Mouse (Mus musculus) liver, embryonic 14.5 days (tissue): Measurements from ENCODE around the gene Tbc1d4. TPM values are rescaled to one million over a fixed set of nuclear protein-coding genes. Genes with fewer than 3 reads are reported as not detected.

Experiments used
- ATAC-seq: fragments of 200-750 bp; cut with Nextera tagmentation; 2 replicates; pipeline ENCODE4 v1.8.0; 2017; ENCODE audit warnings: moderate number of reproducible peaks, mild to moderate bottlenecking, moderate library complexity; ENCODE audit not compliant: insufficient read depth
- DNase-seq, 3 experiments: peaks; one replicate each; pipeline ENCODE4 v3.0.0-alpha.2; 2012 to 2013; ENCODE audit warnings: low read depth in 3 of 3, low spot score in 3 of 3
- H3K27ac ChIP-seq: fragments of 300-500 bp; sonication (generic); 2 replicates; pipeline ENCODE4 v1.5.1; 2014; ENCODE audit warnings: moderate library complexity, mild to moderate bottlenecking, control low read depth, inconsistent platforms
- H3K27me3 ChIP-seq: fragments of 300-500 bp; sonication (generic); 2 replicates; pipeline ENCODE4 v1.6.1; 2014; ENCODE audit warnings: mild to moderate bottlenecking, low read length, moderate library complexity; ENCODE audit not compliant: control insufficient read depth, insufficient read depth
- H3K36me3 ChIP-seq: fragments of 300-500 bp; sonication (generic); replicated peaks from 2 replicates; pipeline ENCODE4 v1.6.1; 2014; ENCODE audit warnings: low read depth; ENCODE audit not compliant: control insufficient read depth, insufficient read depth
- H3K4me1 ChIP-seq, 2 experiments: fragments of 200-500 bp in 1 of 2; fragments of 300-500 bp in 1 of 2; sonication (generic) in 1 of 2; replicated peaks; 2 replicates each; pipeline ENCODE4 v1.6.1; 2012 to 2014; ENCODE audit warnings: antibody characterized with exemption in 1 of 2, inconsistent platforms in 1 of 2, low read length in 1 of 2; ENCODE audit not compliant: control insufficient read depth in 2 of 2, insufficient read depth in 2 of 2
- H3K4me2 ChIP-seq: fragments of 300-500 bp; sonication (generic); 2 replicates; pipeline ENCODE4 v1.6.1; 2014; ENCODE audit warnings: low read depth, mild to moderate bottlenecking, control low read depth, moderate library complexity
- H3K4me3 ChIP-seq, 2 experiments: fragments of 200-500 bp in 1 of 2; fragments of 300-500 bp in 1 of 2; sonication (generic) in 1 of 2; 2 replicates each; pipeline ENCODE4 v1.5.1; 2012 to 2014; ENCODE audit warnings: low read depth in 2 of 2, low read length in 2 of 2, mild to moderate bottlenecking in 2 of 2, control low read depth in 1 of 2, inconsistent platforms in 1 of 2, moderate library complexity in 1 of 2; ENCODE audit not compliant: insufficient read depth in 1 of 2
- H3K9ac ChIP-seq: fragments of 300-500 bp; sonication (generic); replicated peaks from 2 replicates; pipeline ENCODE4 v1.6.1; 2014; ENCODE audit warnings: mild to moderate bottlenecking, control low read depth, moderate library complexity
- H3K9me3 ChIP-seq: fragments of 300-500 bp; sonication (generic); 2 replicates; pipeline ENCODE4 v1.6.1; 2016; ENCODE audit warnings: low read length, mixed read lengths; ENCODE audit not compliant: control insufficient read depth
- CTCF ChIP-seq: IDR thresholded peaks from 2 replicates; pipeline ENCODE4 v1.5.1; 2016; ENCODE audit warnings: antibody characterized with exemption, low read depth, control low read depth
- EP300 ChIP-seq: IDR thresholded peaks from 2 replicates; pipeline ENCODE4 v1.6.1; 2016; ENCODE audit warnings: antibody characterized with exemption, low read depth
- WGBS: fragments of 180-500 bp; shearing (Covaris S2); extraction: QIAGEN DNeasy Blood & Tissue Kit; methylation state at CpG from one replicate; pipeline ENCODE4 v1.1.7; 2014; ENCODE audit not compliant: insufficient replicate concordance; 5-methylcytosine and 5-hydroxymethylcytosine counted together
- polyA plus RNA-seq, 2 experiments: library from polyadenylated mRNA; depleted of rRNA in 1 of 2; stranded (reverse) in 1 of 2; unstranded in 1 of 2; fragments of >200 nt; fragmentation: Nextera tagmentation in 1 of 2; extraction: Ambion mirVana in 1 of 2; gene quantifications; 2 replicates each; pipeline versions ENCODE4 v1.2.1 to v1.2.3; 2012 to 2014

Tbc1d4 gene
- polyA plus RNA-seq, 2 experiments, result 0.85 to 1.3 TPM

- H3K9ac ChIP-seq, result no peak overlapping the region
- no peak for TF ChIP-seq EP300
- no peak for TF ChIP-seq CTCF
- H3K36me3 ChIP-seq, result no peaks in the 10 kb centered on the region
- no peaks in the 10 kb centered on the region for H3K4me1 ChIP-seq
- ATAC-seq (no peak), DNase-seq (no peak)
- H3K27me3 ChIP-seq, result no peaks in the 10 kb centered on the region
- H3K27ac ChIP-seq, result no peak overlapping the region
- H3K9me3 ChIP-seq, result no peaks in the 10 kb centered on the region
- WGBS, result 54% methylated on average over 5 of the region's 5 CpGs
- H3K4me2 ChIP-seq, result no peak overlapping the region
- no peak overlapping the region for H3K4me3 ChIP-seq
These were observed 163.8 kb downstream of the Tbc1d4 start for GRCm38 (mm10) chr14:101445205-101445604.

- Histone ChIP-seq H3K27me3 (no peaks in the 10 kb centered on the region), H3K27ac (no peak overlapping the region), H3K9ac (no peak overlapping the region), H3K4me2 (no peak overlapping the region), H3K36me3 (no peaks in the 10 kb centered on the region), H3K4me3 (no peak overlapping the region), H3K9me3 (no peaks in the 10 kb centered on the region), H3K4me1 (no peaks in the 10 kb centered on the region)
- no peak for DNase-seq
- 71% methylated on average over 3 of the region's 3 CpGs for WGBS
- TF ChIP-seq EP300 (no peak), CTCF (no peak)
- ATAC-seq, result no peak
These were observed 171.1 kb downstream of the Tbc1d4 start for GRCm38 (mm10) chr14:101437925-101438324.

- DNase-seq (no peak), ATAC-seq (no peak)
- Histone ChIP-seq H3K4me3 (no peak overlapping the region), H3K36me3 (no peaks in the 10 kb centered on the region), H3K4me1 (no peaks in the 10 kb centered on the region), H3K27me3 (no peaks in the 10 kb centered on the region), H3K9me3 (no peaks in the 10 kb centered on the region), H3K4me2 (no peak overlapping the region), H3K27ac (no peak overlapping the region), H3K9ac (no peak overlapping the region)
- WGBS, result 69% methylated on average over 5 of the region's 5 CpGs
- TF ChIP-seq EP300 (no peak), CTCF (no peak)
These were observed 178.5 kb downstream of the Tbc1d4 start for GRCm38 (mm10) chr14:101430536-101430935.

- Histone ChIP-seq H3K4me2 (no peak overlapping the region), H3K36me3 (no peaks in the 10 kb centered on the region), H3K4me3 (no peak overlapping the region), H3K9me3 (no peaks in the 10 kb centered on the region), H3K4me1 (no peaks in the 10 kb centered on the region), H3K27me3 (no peaks in the 10 kb centered on the region), H3K27ac (no peak overlapping the region), H3K9ac (no peak overlapping the region)
- ATAC-seq (no peak), DNase-seq (no peak)
- no peak; the same call in 1 of the 2 replicates for TF ChIP-seq CTCF
- TF ChIP-seq EP300, result no peak
- 30% methylated on average over 3 of the region's 3 CpGs for WGBS
These were observed 180.0 kb downstream of the Tbc1d4 start for GRCm38 (mm10) chr14:101428805-101429516.

DNA sequence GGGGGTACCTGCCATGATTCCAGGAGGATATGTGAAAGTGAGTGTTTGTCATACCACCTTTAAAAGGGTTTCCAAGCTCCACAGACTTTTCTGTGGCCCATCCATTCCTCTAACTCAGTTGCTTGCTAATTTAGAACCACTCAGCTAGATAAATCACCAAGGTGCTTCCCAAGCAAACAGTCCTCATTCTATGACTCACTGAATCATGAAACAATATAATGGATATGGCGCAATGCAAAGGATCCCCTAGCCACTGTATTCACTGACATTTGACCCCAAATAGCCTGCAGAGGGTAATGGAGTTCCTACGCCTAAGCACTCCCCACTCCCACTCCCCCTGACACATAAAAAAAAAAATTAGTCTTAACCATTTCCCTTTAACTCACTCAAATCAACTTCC, 191.3 kb downstream of the Tbc1d4 start:
- H3K4me2 ChIP-seq, result no peak overlapping the region
- H3K4me3 ChIP-seq, result no peak overlapping the region
- no peaks in the 10 kb centered on the region for H3K4me1 ChIP-seq
- H3K9ac ChIP-seq, result no peak overlapping the region
- no peaks in the 10 kb centered on the region for H3K9me3 ChIP-seq
- no peaks in the 10 kb centered on the region for H3K27me3 ChIP-seq
- DNase-seq, result no peak
- no peaks in the 10 kb centered on the region for H3K36me3 ChIP-seq
- H3K27ac ChIP-seq, result no peak overlapping the region
- no peak for ATAC-seq
- TF ChIP-seq CTCF (no peak), EP300 (no peak)
- WGBS, result 72% methylated on average over 2 of the region's 2 CpGs

Other genes starting within 250 kb of the Tbc1d4 start
- gene Commd6, start 31.5 kb upstream of the Tbc1d4 start, polyA plus RNA-seq (2012; rRNA removed), result 14.8 and 20.2 TPM in 2 replicates
- gene Commd6, start 31.5 kb upstream of the Tbc1d4 start, polyA plus RNA-seq (2014; fragmentation: Nextera tagmentation; extraction: Ambion mirVana), result 40.7 and 42.0 TPM in 2 replicates
- 19.4 and 33.9 TPM in 2 replicates for gene Uchl3, start 44.8 kb upstream of the Tbc1d4 start, polyA plus RNA-seq (2012; rRNA removed)
- 73.0 and 80.6 TPM in 2 replicates for gene Uchl3, start 44.8 kb upstream of the Tbc1d4 start, polyA plus RNA-seq (2014; fragmentation: Nextera tagmentation; extraction: Ambion mirVana)
- gene Gm9922, start 120.6 kb upstream of the Tbc1d4 start, polyA plus RNA-seq (2012; rRNA removed), result not detected in 2 replicates
- gene Gm9922, start 120.6 kb upstream of the Tbc1d4 start, polyA plus RNA-seq (2014; fragmentation: Nextera tagmentation; extraction: Ambion mirVana), result not detected in 2 replicates
- 1.4 and 2.4 TPM in 2 replicates for gene Lmo7, start 120.8 kb upstream of the Tbc1d4 start, polyA plus RNA-seq (2012; rRNA removed)
- gene Lmo7, start 120.8 kb upstream of the Tbc1d4 start, polyA plus RNA-seq (2014; fragmentation: Nextera tagmentation; extraction: Ambion mirVana), result 2.2 and 2.3 TPM in 2 replicates